Mouse (Mus musculus): ENCODE data around the gene Exoc3l2. TPM values are rescaled to one million over a fixed set of nuclear protein-coding genes. Genes with fewer than 3 reads are reported as not detected.

Exoc3l2 gene
- polyA plus RNA-seq, 1 experiment from 2014 or later, result 0.84 TPM

GRCm38 (mm10) chr7:19430402-19430801 lies 32.7 kb upstream of the Exoc3l2 start:
- no peak overlapping the region for H3K4me2 ChIP-seq
- H3K4me3 ChIP-seq, result no peak overlapping the region
- H3K4me1 ChIP-seq, result no peaks in the 10 kb centered on the region
- no peaks in the 10 kb centered on the region for H3K27me3 ChIP-seq
- ATAC-seq (ENCODE audit: insufficient number of reproducible peaks, insufficient read depth, low FRiP score, low TSS enrichment, low read depth), result no peak
- peaks cover 100% of the 10 kb centered on the region for H3K36me3 ChIP-seq
- peaks cover 5% of the 10 kb centered on the region; the same call in 1 of the 2 replicates for H3K9me3 ChIP-seq
- WGBS, result 88% methylated on average over 6 of the region's 6 CpGs
- no peak overlapping the region for H3K27ac ChIP-seq
- H3K9ac ChIP-seq, result no peak overlapping the region

- no peak overlapping the region for H3K27ac ChIP-seq
- WGBS, result 98% methylated on average over 2 of the region's 2 CpGs
- peaks cover 100% of the 10 kb centered on the region for H3K36me3 ChIP-seq
- H3K9ac ChIP-seq, result no peak overlapping the region
- H3K4me2 ChIP-seq, result no peak overlapping the region
- H3K9me3 ChIP-seq, result peaks cover 5% of the 10 kb centered on the region; the same call in 1 of the 2 replicates
- no peak for ATAC-seq (ENCODE audit: insufficient number of reproducible peaks, insufficient read depth, low FRiP score, low TSS enrichment, low read depth)
- H3K4me3 ChIP-seq, result no peak overlapping the region
- no peaks in the 10 kb centered on the region for H3K4me1 ChIP-seq
- no peaks in the 10 kb centered on the region for H3K27me3 ChIP-seq
Observed at GRCm38 (mm10) chr7:19432475-19432874, 30.7 kb upstream of the Exoc3l2 start.

GRCm38 (mm10) chr7:19436276-19436675 lies 26.9 kb upstream of the Exoc3l2 start:
- no peak overlapping the region for H3K9ac ChIP-seq

DNA sequence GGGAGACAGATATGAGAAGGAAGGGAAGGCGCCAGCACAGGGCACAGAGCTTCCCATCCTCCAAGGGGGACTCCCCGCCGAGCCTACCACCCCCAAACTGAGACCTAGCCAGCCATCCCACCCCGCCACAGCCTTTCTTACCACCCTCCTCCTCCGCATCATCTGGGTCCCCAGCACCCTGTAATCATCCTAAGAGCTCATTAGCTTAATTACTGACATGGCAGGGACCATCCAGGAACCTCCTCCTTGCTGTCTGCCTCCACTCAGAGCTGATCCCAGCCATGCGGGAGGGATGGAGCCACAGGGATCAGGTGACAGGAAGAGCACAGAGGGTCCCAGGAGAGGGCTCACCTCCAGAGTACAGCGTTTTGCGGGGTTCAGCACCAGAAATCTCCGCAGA lies 26.1 kb upstream of the Exoc3l2 start:
- Histone ChIP-seq H3K27me3 (no peaks in the 10 kb centered on the region), H3K4me1 (no peaks in the 10 kb centered on the region), H3K4me3 (no peak overlapping the region), H3K9ac (no peak overlapping the region), H3K4me2 (no peak overlapping the region), H3K36me3 (peaks cover 95% of the 10 kb centered on the region), H3K9me3 (peaks cover 5% of the 10 kb centered on the region; the same call in 1 of the 2 replicates), H3K27ac (no peak overlapping the region)
- no peak for ATAC-seq (ENCODE audit: insufficient number of reproducible peaks, insufficient read depth, low FRiP score, low TSS enrichment, low read depth)
- 68% methylated on average over 9 of the region's 9 CpGs for WGBS

More at GRCm38 (mm10) chr7:19436276-19436675, 26.9 kb upstream of the Exoc3l2 start:
- Histone ChIP-seq H3K4me2 (no peak overlapping the region), H3K27me3 (no peaks in the 10 kb centered on the region), H3K4me3 (no peak overlapping the region), H3K4me1 (no peaks in the 10 kb centered on the region), H3K36me3 (peaks cover 95% of the 10 kb centered on the region), H3K9me3 (peaks cover 5% of the 10 kb centered on the region; the same call in 1 of the 2 replicates), H3K27ac (no peak overlapping the region)
- WGBS, result 95% methylated on average over 2 of the region's 2 CpGs
- ATAC-seq (ENCODE audit: insufficient number of reproducible peaks, insufficient read depth, low FRiP score, low TSS enrichment, low read depth), result no peak

- Histone ChIP-seq H3K27me3 (no peaks in the 10 kb centered on the region), H3K4me1 (no peaks in the 10 kb centered on the region), H3K9me3 (no peaks in the 10 kb centered on the region), H3K4me3 (no peak overlapping the region), H3K9ac (no peak overlapping the region), H3K36me3 (peaks cover 82% of the 10 kb centered on the region), H3K4me2 (no peak overlapping the region), H3K27ac (no peak overlapping the region)
- WGBS, result 88% methylated on average over 9 of the region's 9 CpGs
- ATAC-seq (ENCODE audit: insufficient number of reproducible peaks, insufficient read depth, low FRiP score, low TSS enrichment, low read depth), result no peak
Observed at GRCm38 (mm10) chr7:19441448-19442091, 21.6 kb upstream of the Exoc3l2 start.

GRCm38 (mm10) chr7:19443344-19443743 lies 19.8 kb upstream of the Exoc3l2 start:
- 40% methylated on average over 3 of the region's 3 CpGs for WGBS

GRCm38 (mm10) chr7:19444801-19445200 lies 18.3 kb upstream of the Exoc3l2 start:
- Histone ChIP-seq H3K27me3 (no peaks in the 10 kb centered on the region), H3K4me2 (no peak overlapping the region), H3K4me3 (no peak overlapping the region), H3K27ac (no peak overlapping the region), H3K9me3 (no peaks in the 10 kb centered on the region), H3K9ac (no peak overlapping the region), H3K4me1 (no peaks in the 10 kb centered on the region), H3K36me3 (peaks cover 86% of the 10 kb centered on the region)
- 83% methylated on average over 12 of the region's 12 CpGs for WGBS
- ATAC-seq (ENCODE audit: insufficient number of reproducible peaks, insufficient read depth, low FRiP score, low TSS enrichment, low read depth), result no peak

More at GRCm38 (mm10) chr7:19443344-19443743, 19.8 kb upstream of the Exoc3l2 start:
- Histone ChIP-seq H3K9ac (no peak overlapping the region), H3K4me3 (no peak overlapping the region), H3K36me3 (peaks cover 84% of the 10 kb centered on the region), H3K4me1 (no peaks in the 10 kb centered on the region), H3K27me3 (no peaks in the 10 kb centered on the region), H3K27ac (no peak overlapping the region), H3K4me2 (no peak overlapping the region), H3K9me3 (no peaks in the 10 kb centered on the region)
- ATAC-seq (ENCODE audit: insufficient number of reproducible peaks, insufficient read depth, low FRiP score, low TSS enrichment, low read depth), result peak; percentile 2; the same call in 1 of the 2 replicates

GRCm38 (mm10) chr7:19447689-19448088 lies 15.4 kb upstream of the Exoc3l2 start:
- Histone ChIP-seq H3K36me3 (peaks cover 86% of the 10 kb centered on the region), H3K9ac (no peak overlapping the region), H3K4me2 (no peak overlapping the region), H3K27me3 (no peaks in the 10 kb centered on the region), H3K27ac (no peak overlapping the region), H3K4me1 (no peaks in the 10 kb centered on the region), H3K9me3 (no peaks in the 10 kb centered on the region), H3K4me3 (no peak overlapping the region)
- 93% methylated on average over 16 of the region's 16 CpGs for WGBS
- ATAC-seq (ENCODE audit: insufficient number of reproducible peaks, insufficient read depth, low FRiP score, low TSS enrichment, low read depth), result no peak

GRCm38 (mm10) chr7:19449165-19449564 lies 14.0 kb upstream of the Exoc3l2 start:
- Histone ChIP-seq H3K27me3 (no peaks in the 10 kb centered on the region), H3K4me1 (no peaks in the 10 kb centered on the region), H3K4me2 (no peak overlapping the region), H3K4me3 (no peak overlapping the region), H3K9ac (no peak overlapping the region), H3K27ac (no peak overlapping the region), H3K36me3 (peaks cover 83% of the 10 kb centered on the region), H3K9me3 (no peaks in the 10 kb centered on the region)
- ATAC-seq (ENCODE audit: insufficient number of reproducible peaks, insufficient read depth, low FRiP score, low TSS enrichment, low read depth), result no peak
- WGBS, result 73% methylated on average over 12 of the region's 12 CpGs

- Histone ChIP-seq H3K36me3 (peaks cover 49% of the 10 kb centered on the region), H3K4me3 (no peak overlapping the region), H3K9ac (no peak overlapping the region), H3K4me2 (no peak overlapping the region), H3K9me3 (no peaks in the 10 kb centered on the region), H3K27me3 (no peaks in the 10 kb centered on the region), H3K27ac (no peak overlapping the region), H3K4me1 (peaks cover 25% of the 10 kb centered on the region)
- 92% methylated on average over 4 of the region's 4 CpGs for WGBS
- no peak for ATAC-seq (ENCODE audit: insufficient number of reproducible peaks, insufficient read depth, low FRiP score, low TSS enrichment, low read depth)
Observed at GRCm38 (mm10) chr7:19455186-19455585, 7.9 kb upstream of the Exoc3l2 start.

GRCm38 (mm10) chr7:19455819-19456495 lies 7.2 kb upstream of the Exoc3l2 start:
- Histone ChIP-seq H3K36me3 (peaks cover 42% of the 10 kb centered on the region), H3K9ac (no peak overlapping the region), H3K4me3 (no peak overlapping the region), H3K27me3 (no peaks in the 10 kb centered on the region), H3K9me3 (no peaks in the 10 kb centered on the region), H3K4me1 (peaks cover 25% of the 10 kb centered on the region), H3K27ac (no peak overlapping the region), H3K4me2 (0 out of 2 replicates have a peak overlapping the region, but pooled peaks have one; percentile 97)
- WGBS, result 80% methylated on average over 11 of the region's 11 CpGs
- ATAC-seq (ENCODE audit: insufficient number of reproducible peaks, insufficient read depth, low FRiP score, low TSS enrichment, low read depth), result no peak

DNA sequence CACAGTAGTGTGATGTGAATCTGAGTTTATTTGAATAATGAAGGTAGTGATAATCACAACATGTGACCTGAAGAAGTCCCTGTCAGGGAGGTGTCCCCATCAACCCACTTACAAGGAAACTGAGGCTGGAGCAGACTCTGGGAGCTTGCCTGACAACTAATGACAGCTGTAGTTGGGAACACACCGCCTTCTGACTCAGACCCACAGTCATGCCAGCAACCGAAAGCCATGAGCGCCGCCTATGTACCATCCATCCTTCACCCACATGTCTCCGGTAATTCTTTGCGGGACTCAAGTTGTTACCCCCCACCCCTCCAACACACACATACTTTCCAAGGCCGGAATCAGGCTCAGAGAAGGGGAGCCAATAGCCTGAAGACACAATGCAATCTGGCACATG lies 6.5 kb upstream of the Exoc3l2 start:
- Histone ChIP-seq H3K27me3 (no peaks in the 10 kb centered on the region), H3K36me3 (peaks cover 35% of the 10 kb centered on the region), H3K9me3 (no peaks in the 10 kb centered on the region), H3K4me1 (peaks cover 25% of the 10 kb centered on the region), H3K4me2 (peak overlapping the region; percentile 97), H3K9ac (no peak overlapping the region), H3K27ac (no peak overlapping the region), H3K4me3 (peak overlapping the region; percentile 87)
- WGBS, result 95% methylated on average over 7 of the region's 7 CpGs
- ATAC-seq (ENCODE audit: insufficient number of reproducible peaks, insufficient read depth, low FRiP score, low TSS enrichment, low read depth), result no peak

Measured in embryonic facial prominence, embryonic 13.5 days (tissue).